Mouse (Mus musculus) lung, embryonic 14.5 days (tissue): ENCODE measurements at regions not wholly inside any gene's neighbourhood (a gene's known extent, or its start where the extent isn't known, plus 50 kb on each side); places are given as distances from the start of the nearest gene placed in this dataset.

Experiments used
- ATAC-seq: fragments of 200-750 bp; cut with Nextera tagmentation; 2 replicates; pipeline ENCODE4 v1.8.0; 2017; ENCODE audit warnings: mild to moderate bottlenecking, moderate TSS enrichment, moderate library complexity; ENCODE audit not compliant: insufficient read depth
- DNase-seq: peaks from one replicate; pipeline ENCODE4 v3.0.0-alpha.2; 2015
- H3K27ac ChIP-seq: fragments of 300-500 bp; sonication (generic); 2 replicates; pipeline ENCODE4 v1.5.1; 2014; ENCODE audit warnings: low read depth, mild to moderate bottlenecking, moderate library complexity
- H3K27me3 ChIP-seq: fragments of 300-500 bp; sonication (generic); 2 replicates; pipeline ENCODE4 v1.6.1; 2014; ENCODE audit warnings: low read length, control low read depth; ENCODE audit not compliant: insufficient read depth
- H3K36me3 ChIP-seq: fragments of 300-500 bp; sonication (generic); 2 replicates; pipeline ENCODE4 v1.6.1; 2014; ENCODE audit warnings: control low read depth; ENCODE audit not compliant: insufficient read depth
- H3K4me1 ChIP-seq: fragments of 300-500 bp; sonication (generic); 2 replicates; pipeline ENCODE4 v1.6.1; 2014; ENCODE audit warnings: antibody characterized with exemption, control low read depth; ENCODE audit not compliant: insufficient read depth
- H3K4me2 ChIP-seq: fragments of 300-500 bp; sonication (generic); 2 replicates; pipeline ENCODE4 v1.6.1; 2014; ENCODE audit warnings: mild to moderate bottlenecking
- H3K4me3 ChIP-seq: fragments of 300-500 bp; sonication (generic); 2 replicates; pipeline ENCODE4 v1.5.1; 2014; ENCODE audit warnings: low read depth, low read length
- H3K9ac ChIP-seq: fragments of 300-500 bp; sonication (generic); 2 replicates; pipeline ENCODE4 v1.6.1; 2014
- H3K9me3 ChIP-seq: fragments of 300-500 bp; sonication (generic); 2 replicates; pipeline ENCODE4 v1.6.1; 2016; ENCODE audit warnings: low read depth, low read length, control low read depth
- CTCF ChIP-seq: IDR thresholded peaks from 2 replicates; pipeline ENCODE4 v1.5.1; 2016; ENCODE audit warnings: antibody characterized with exemption, low read depth
- WGBS: fragments of 180-500 bp; shearing (Covaris S2); extraction: QIAGEN DNeasy Blood & Tissue Kit; methylation state at CpG from one replicate; pipeline ENCODE4 v1.1.7; 2014; 5-methylcytosine and 5-hydroxymethylcytosine counted together

DNA sequence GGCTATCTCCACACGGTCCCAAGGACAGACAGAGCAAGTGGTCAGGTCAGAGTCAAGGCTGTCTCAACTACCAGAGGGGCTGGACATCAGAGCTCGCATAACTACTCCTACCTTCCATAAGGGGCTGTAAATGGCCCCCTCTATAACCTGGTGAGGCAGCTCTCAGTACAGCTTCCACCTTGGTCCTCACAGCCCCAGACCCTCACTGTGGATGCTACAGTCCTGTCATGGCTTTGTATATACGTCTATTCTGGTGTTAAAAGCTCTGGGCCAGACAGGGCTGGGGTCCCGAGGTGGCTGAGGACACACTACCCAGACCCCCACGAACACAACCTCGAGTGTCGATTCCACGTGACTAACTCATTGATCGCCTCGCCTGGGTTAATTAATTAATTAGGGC, 94.0 kb upstream of the Nkx1-1 start:
- TF ChIP-seq CTCF: no peak
- Histone ChIP-seq H3K4me1 (peaks cover 4% of the 10 kb centered on the region; the same call in 1 of the 2 replicates), H3K36me3 (no peaks in the 10 kb centered on the region), H3K9me3 (no peaks in the 10 kb centered on the region), H3K4me2 (no peak overlapping the region), H3K27me3 (0 out of 2 replicates have a peak, but pooled peaks cover 4% of the 10 kb centered on the region), H3K4me3 (no peak overlapping the region), H3K27ac (no peak overlapping the region), H3K9ac (no peak overlapping the region)
- no peak for ATAC-seq
- DNase-seq: no peak
- 66% methylated on average over 10 of the region's 10 CpGs for WGBS

DNA sequence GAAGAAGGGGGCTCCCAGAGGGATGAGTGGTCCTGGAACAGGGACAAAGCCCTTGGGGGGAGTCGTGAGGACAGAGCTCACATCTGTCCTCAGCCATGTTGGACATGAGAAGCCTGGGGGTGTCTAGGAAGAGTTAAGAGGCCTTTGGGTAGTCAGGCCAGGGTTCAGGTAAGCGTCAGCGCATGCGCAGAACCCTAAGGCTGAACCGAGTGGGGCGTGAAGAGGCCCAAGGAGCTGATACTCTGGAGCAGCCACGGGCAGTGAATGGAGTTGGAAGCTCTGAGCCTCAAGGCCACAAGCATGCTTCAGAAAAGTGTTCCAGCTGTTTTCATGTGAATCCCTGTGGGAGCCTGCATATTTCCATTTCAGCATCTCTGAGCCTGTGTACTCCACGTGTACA, 93.5 kb upstream of the Nkx1-1 start:
- 82% methylated on average over 8 of the region's 8 CpGs for WGBS
- 0 out of 2 replicates have a peak, but pooled peaks cover 4% of the 10 kb centered on the region for H3K27me3 ChIP-seq
- no peak for DNase-seq
- TF ChIP-seq CTCF: no peak
- peaks cover 4% of the 10 kb centered on the region; the same call in 1 of the 2 replicates for H3K4me1 ChIP-seq
- no peak for ATAC-seq
- no peak overlapping the region for H3K9ac ChIP-seq
- no peak overlapping the region for H3K4me2 ChIP-seq
- H3K27ac ChIP-seq: no peak overlapping the region
- H3K36me3 ChIP-seq: no peaks in the 10 kb centered on the region
- no peaks in the 10 kb centered on the region for H3K9me3 ChIP-seq
- H3K4me3 ChIP-seq: no peak overlapping the region

GRCm38 (mm10) chr5:33521951-33522742, 88.4 kb upstream of the Nkx1-1 start:
- H3K9me3 ChIP-seq: no peaks in the 10 kb centered on the region
- H3K4me3 ChIP-seq: no peak overlapping the region
- no peak for ATAC-seq
- WGBS: 81% methylated on average over 16 of the region's 16 CpGs
- no peaks in the 10 kb centered on the region for H3K36me3 ChIP-seq
- no peak for DNase-seq
- H3K4me1 ChIP-seq: no peaks in the 10 kb centered on the region
- no peak for TF ChIP-seq CTCF
- no peak overlapping the region for H3K4me2 ChIP-seq
- H3K27ac ChIP-seq: no peak overlapping the region
- H3K9ac ChIP-seq: no peak overlapping the region
- H3K27me3 ChIP-seq: no peaks in the 10 kb centered on the region

GRCm38 (mm10) chr5:33520856-33521255, 87.1 kb upstream of the Nkx1-1 start:
- no peaks in the 10 kb centered on the region for H3K9me3 ChIP-seq
- no peaks in the 10 kb centered on the region for H3K4me1 ChIP-seq
- H3K4me3 ChIP-seq: no peak overlapping the region
- ATAC-seq: no peak
- DNase-seq: no peak
- no peaks in the 10 kb centered on the region for H3K36me3 ChIP-seq
- H3K27me3 ChIP-seq: no peaks in the 10 kb centered on the region
- no peak overlapping the region for H3K9ac ChIP-seq
- 47% methylated on average over 10 of the region's 10 CpGs for WGBS
- no peak overlapping the region for H3K4me2 ChIP-seq
- no peak for TF ChIP-seq CTCF
- no peak overlapping the region for H3K27ac ChIP-seq

GRCm38 (mm10) chr5:33519394-33519793, 85.6 kb upstream of the Nkx1-1 start:
- H3K9ac ChIP-seq: no peak overlapping the region
- no peaks in the 10 kb centered on the region for H3K9me3 ChIP-seq

DNA sequence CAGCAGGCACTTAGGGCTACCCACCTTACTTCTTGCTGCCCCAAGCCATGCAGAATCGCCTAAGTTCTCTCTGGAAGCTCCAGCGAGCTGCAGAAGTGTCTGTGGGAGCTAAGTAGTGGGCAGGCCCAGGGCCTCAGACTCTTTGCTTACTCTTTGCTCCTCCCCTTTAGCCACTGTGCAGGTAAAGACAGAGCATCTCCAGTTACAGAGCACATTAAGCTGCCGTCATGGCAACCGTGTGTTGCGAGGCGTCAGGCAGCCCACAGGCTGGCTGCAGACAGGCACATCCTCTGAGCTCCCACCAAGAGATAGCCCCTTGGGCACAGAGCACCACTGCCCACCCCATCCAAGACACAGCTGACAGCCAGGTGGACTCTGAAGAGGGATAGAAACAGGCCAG, 85.1 kb upstream of the Nkx1-1 start:
- Histone ChIP-seq H3K36me3 (no peaks in the 10 kb centered on the region), H3K27ac (no peak overlapping the region), H3K4me1 (no peaks in the 10 kb centered on the region), H3K9me3 (no peaks in the 10 kb centered on the region), H3K4me2 (no peak overlapping the region), H3K4me3 (no peak overlapping the region), H3K9ac (no peak overlapping the region), H3K27me3 (no peaks in the 10 kb centered on the region)
- WGBS: 27% methylated on average over 6 of the region's 6 CpGs
- no peak for TF ChIP-seq CTCF
- DNase-seq (no peak), ATAC-seq (no peak)

More at GRCm38 (mm10) chr5:33519394-33519793, 85.6 kb upstream of the Nkx1-1 start:
- no peaks in the 10 kb centered on the region for H3K27me3 ChIP-seq
- no peak for DNase-seq
- H3K4me3 ChIP-seq: no peak overlapping the region
- TF ChIP-seq CTCF: no peak
- H3K27ac ChIP-seq: no peak overlapping the region
- H3K4me1 ChIP-seq: no peaks in the 10 kb centered on the region
- no peak for ATAC-seq
- WGBS: 79% methylated on average over 3 of the region's 3 CpGs
- H3K4me2 ChIP-seq: no peak overlapping the region
- no peaks in the 10 kb centered on the region for H3K36me3 ChIP-seq

DNA sequence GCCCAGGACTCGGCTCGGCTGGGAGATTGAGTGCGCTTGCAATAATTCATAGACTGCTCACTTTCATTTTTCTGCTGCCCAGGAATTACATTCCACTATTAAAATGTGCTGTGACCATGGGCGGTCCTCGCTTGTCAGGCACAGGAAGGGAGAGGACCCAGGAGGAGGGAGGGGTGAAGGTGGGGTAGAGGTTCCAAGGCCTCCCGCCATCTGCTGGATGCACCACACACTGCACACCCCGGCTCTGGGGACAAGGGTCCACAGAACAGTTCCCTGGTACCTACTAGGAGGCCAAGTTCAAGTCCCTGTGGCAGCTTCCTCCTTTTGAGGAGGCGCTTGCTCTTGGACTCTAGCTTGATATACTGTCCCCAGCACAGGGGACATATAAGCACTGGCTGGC, 83.8 kb upstream of the Nkx1-1 start:
- no peak for TF ChIP-seq CTCF
- Histone ChIP-seq H3K27ac (no peak overlapping the region), H3K4me1 (no peaks in the 10 kb centered on the region), H3K9ac (no peak overlapping the region), H3K4me2 (no peak overlapping the region), H3K9me3 (no peaks in the 10 kb centered on the region), H3K4me3 (no peak overlapping the region), H3K36me3 (no peaks in the 10 kb centered on the region), H3K27me3 (no peaks in the 10 kb centered on the region)
- ATAC-seq: no peak
- DNase-seq: no peak
- WGBS: 52% methylated on average over 8 of the region's 8 CpGs
